Mouse (Mus musculus) ES-CJ7 (cell line): ENCODE measurements around the gene Rreb1.

Experiments
- DNase-seq: peaks from one replicate; pipeline ENCODE4 v3.0.0; 2011; ENCODE audit warnings: low read depth, low spot score

The Rreb1 gene

DNA sequence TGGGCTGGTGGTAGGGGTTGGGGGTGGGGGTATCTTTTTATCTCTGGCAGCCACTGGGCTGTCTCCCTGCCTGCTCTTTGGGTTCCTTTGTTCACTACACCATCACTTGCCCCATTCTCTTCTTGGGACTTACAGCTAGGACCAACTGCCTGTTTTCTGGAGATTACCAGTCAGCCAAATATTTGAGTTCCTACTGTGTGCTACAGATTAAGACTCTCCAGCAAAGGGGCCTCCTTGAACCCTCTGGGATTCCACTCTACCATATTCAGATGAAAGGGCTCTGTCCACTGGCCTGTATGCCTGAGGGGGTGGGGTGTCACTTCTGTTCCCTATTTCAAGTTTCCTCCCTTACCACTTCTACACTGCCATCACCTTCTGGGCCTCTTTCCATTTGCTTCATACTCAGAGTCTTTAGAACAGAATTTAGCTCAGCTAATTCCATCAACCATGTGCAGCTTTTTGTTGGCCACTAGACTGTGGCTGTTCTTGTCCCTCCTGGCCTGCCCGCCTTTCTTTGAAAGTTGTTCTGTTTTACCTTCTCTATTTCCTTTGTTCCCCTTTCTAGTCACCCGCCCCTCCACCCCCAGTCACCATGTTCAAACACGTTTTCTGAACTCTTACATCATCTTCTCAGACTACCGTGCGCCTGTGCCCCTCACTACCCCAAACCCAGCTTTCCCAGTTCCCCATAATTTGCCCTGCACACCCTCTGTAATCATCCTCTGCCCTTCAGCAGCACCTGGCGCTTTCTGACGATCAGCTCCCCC is 95.1 kb downstream of the Rreb1 start:
- no peak for DNase-seq

- DNase-seq = no peak
Observed at GRCm38 (mm10) chr13:37875919-37876318, 97.7 kb downstream of the Rreb1 start.

GRCm38 (mm10) chr13:37876366-37876765 is 98.2 kb downstream of the Rreb1 start:
- DNase-seq = no peak

DNA sequence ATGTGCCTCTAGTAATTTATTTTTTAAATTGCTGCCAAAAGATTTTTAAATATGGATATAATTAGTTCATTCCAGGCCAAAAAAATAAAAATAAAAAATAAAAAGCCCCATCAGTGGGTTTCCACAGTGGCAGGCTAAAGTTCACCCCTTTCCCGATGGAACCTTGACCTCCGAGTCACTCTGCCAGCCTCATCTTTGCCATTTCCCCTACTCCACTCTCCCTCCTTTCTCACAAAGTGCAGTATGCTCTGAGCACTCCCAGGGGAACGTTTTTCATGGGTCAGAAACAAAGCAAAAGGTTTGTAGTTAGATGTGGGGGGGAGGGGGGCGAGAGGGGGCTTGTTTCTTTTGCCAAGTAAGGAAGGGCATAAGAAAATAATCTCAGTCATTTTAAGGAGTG is 98.6 kb downstream of the Rreb1 start:
- DNase-seq = no peak

- no peak for DNase-seq
Observed at GRCm38 (mm10) chr13:37877241-37877640, 99.0 kb downstream of the Rreb1 start.

- no peak for DNase-seq
Observed at GRCm38 (mm10) chr13:37878918-37879331, 100.7 kb downstream of the Rreb1 start.

DNA sequence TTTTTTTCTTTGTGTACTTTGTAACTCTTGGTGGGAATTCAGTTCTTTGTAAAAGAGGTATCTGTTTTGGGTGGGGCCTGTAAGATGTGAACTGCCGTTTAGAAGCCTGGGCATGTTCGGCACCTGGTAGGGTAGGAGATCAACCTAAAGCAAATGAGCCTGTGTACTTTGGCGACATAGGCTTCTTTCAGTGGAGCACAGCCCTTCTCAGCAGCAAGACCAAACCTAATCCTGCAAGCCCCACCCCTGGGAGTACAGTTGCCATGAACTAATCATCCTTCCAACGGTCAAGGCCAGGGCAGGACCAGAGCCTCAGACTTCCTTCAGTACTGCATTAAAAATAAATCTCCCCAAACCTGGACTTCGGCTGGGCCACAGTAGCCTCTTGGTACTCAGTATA is 101.4 kb downstream of the Rreb1 start:
- peak; percentile 23 for DNase-seq

DNA sequence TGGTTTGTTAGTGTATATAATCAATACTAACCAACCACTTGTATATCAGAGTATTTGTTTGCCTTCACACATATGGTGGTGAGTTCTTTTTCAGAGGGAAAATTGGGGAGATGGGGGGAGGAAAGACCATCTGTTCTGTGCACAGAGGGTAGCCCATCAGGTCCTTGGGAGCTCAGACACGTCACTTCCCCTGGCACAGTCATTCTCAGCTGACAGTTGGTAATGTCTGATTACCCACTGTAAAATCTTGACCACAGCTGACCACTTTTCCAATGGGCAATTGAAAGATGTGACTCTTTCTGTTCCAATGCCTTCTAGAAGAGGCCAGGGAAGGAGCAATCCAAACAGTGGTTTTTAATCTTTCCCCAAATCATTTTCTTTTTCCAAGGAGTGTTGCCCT is 101.8 kb downstream of the Rreb1 start:
- no peak for DNase-seq

- DNase-seq = no peak
Observed at GRCm38 (mm10) chr13:37880581-37881130, 102.5 kb downstream of the Rreb1 start.

DNA sequence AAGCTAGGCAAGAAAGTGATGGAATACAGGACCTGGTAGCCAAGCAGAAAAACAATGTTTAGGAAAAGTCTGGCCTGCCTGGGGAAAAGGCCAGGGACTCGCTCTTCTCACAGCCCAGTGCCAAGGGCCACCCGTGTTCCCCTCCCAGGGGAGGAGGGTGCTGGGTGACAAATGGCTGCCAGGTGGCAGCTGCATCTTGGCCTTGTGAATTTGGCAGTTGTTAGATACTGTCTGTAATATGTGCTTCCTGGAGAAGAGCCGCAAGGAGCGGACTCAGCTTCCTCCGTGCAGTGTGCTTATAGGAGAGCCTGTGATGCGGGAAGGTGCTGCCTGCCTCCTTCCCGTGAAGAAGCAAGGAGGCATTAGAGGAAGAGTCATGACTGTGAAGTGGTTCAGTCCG is 104.3 kb downstream of the Rreb1 start:
- no peak for DNase-seq

DNA sequence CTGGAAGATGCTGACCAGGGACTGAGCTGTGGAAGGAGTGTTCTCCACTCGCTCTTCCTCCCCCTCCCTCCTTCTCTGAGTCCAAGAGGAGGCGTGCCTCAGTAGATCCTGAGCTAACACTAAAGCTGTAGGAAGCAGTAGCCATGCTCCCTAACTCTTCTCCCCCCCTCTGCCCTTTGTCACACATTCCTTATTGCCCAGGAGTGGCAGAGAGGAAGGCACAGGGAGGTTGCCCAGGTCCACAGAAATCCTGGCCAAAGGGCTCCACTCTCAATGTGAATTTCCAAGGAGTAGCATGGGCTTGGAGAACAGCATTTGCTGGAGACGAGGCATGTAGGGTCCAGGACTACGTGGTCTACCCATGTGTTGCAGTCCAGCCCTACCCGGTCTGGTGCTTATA is 104.8 kb downstream of the Rreb1 start:
- no peak for DNase-seq

GRCm38 (mm10) chr13:37885392-37885791 is 107.2 kb downstream of the Rreb1 start:
- no peak for DNase-seq

- no peak for DNase-seq
Observed at GRCm38 (mm10) chr13:37886024-37886423, 107.8 kb downstream of the Rreb1 start.

DNA sequence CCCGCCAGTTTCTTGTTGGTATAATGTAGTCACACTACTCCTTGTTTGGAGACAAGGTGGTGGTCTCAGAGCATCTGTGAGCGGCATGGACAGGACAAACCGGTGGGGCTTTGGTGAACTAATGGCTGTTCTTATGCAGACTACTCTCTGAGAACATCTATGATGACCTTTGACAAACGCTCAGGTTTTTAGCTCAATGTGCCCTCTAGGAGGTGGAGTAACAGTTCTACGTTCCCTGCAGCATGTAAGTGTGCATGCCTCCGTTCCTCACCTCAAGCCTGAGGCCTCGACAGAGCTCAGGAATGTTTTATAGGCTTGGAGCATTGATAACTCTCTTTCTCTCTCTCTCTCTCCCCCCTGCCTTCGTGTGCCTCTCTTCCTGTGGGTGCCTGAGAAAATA is 116.6 kb downstream of the Rreb1 start:
- DNase-seq = no peak

GRCm38 (mm10) chr13:37895564-37896254 is 117.5 kb downstream of the Rreb1 start:
- no peak for DNase-seq

DNA sequence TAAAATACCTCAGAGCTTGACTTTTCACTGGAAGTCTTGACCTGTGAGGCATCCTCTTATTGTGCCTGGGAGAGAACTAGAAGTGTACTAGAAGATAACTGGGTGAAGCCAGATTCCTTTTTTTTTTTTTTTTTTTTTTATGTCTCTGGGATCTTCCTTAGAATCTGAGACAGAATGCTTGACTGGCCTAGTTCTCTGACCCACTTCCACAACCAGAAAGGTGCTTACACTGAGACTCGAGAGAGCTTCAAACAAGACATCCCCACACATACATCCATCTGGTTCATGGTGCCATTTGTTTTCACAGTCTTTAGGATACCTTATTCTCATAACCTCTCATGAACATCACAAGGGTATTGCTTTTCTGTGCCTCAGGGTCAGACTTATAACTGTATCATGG is 118.2 kb downstream of the Rreb1 start:
- DNase-seq = no peak

GRCm38 (mm10) chr13:37898772-37899171 is 120.6 kb downstream of the Rreb1 start:
- no peak for DNase-seq

- no peak for DNase-seq
Observed at GRCm38 (mm10) chr13:37903036-37903435, 124.8 kb downstream of the Rreb1 start.

GRCm38 (mm10) chr13:37903476-37903875 is 125.3 kb downstream of the Rreb1 start:
- no peak for DNase-seq

GRCm38 (mm10) chr13:37904436-37904835 is 126.2 kb downstream of the Rreb1 start:
- no peak for DNase-seq

- DNase-seq = no peak
Observed at GRCm38 (mm10) chr13:37908061-37908460, 129.9 kb downstream of the Rreb1 start.

DNA sequence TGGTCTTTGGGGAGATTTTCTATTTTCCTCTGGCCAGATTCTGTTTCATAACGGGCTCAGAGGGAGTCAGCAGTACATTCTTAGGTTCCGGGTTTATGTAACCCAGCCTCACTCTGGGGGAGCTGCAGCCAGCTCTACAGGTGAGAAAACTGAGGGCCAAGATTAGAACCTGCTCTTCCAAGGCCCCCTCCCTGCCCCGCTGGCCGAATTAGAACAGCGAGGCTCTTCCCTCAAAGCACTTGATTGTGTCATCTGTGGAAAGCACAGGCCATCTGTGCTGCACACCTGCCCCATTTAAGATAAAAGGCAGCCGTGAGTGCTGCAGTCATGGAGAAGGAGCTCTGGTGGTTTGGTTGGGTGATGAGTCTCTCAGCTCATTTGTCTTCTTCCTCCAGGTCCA is 130.3 kb downstream of the Rreb1 start:
- DNase-seq = no peak

GRCm38 (mm10) chr13:37909225-37909624 is 131.0 kb downstream of the Rreb1 start:
- no peak for DNase-seq
